Mouse (Mus musculus) ES-Bruce4 (cell line): ENCODE results near the gene Srrm3.

ENCODE experiments used
- EP300 ChIP-seq: IDR thresholded peaks from 2 replicates; pipeline ENCODE4 v1.6.1; 2011; ENCODE audit warnings: low read depth, low read length; ENCODE audit not compliant: insufficient read depth
- POLR2A ChIP-seq: IDR thresholded peaks from one replicate; pipeline ENCODE4 v1.8.1; 2011; ENCODE audit warnings: low read length; ENCODE audit not compliant: insufficient read depth

DNA sequence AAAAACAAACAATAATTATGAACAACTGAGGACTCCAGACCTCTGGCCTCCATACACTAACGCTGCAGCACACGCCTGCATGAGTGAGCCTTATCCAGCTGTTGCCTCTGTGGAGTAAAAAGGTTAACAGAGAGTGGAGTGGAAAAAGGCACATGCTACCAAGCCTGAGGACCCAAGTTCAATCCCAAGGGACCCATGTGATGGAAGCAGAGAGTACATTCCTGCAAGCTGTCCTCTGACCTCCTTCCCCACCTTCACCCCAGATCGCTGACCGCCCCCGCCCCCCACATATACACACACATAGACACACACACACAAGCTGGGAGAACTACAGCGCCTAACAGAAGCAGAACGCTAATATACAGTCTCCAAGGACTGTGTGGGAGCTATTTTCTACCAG lies 117.2 kb downstream of the Srrm3 start:
- no peak for TF ChIP-seq EP300
- TF ChIP-seq POLR2A, result no peak
